Mouse (Mus musculus) left cerebral cortex, adult 9 months (tissue): Measurements from ENCODE around the gene Adh6a.
"Not testable (repeated sequence)": the region's sequence is repeated elsewhere in the genome, so short reads cannot be mapped to it uniquely, and the experiment has no call there.

ENCODE experiments used
- DNase-seq, 2 experiments: peaks; one replicate each; pipeline ENCODE4 v3.0.0; 2022; ENCODE audit warnings: low spot score in 2 of 2

The Adh6a gene

DNA sequence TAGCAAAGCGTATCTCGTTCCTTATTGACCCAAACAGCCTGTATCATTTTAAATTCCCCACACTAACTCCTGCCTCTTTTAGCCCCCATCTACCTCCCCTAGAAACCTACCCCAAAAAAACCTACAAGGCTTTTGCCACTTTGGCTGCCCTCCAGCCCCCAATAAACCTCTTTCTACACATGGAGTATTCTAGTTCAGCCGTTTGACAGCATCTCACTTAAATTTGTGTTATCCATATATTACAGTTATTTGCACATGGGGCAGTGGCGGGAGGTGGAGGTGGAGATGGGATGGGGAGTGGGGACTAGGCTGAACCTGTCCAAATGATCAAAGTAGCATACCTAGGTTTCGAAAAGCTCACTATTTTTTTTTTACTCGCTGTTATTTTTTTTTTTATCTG is 12.4 kb downstream of the Adh6a start:
- DNase-seq, result no peak

DNA sequence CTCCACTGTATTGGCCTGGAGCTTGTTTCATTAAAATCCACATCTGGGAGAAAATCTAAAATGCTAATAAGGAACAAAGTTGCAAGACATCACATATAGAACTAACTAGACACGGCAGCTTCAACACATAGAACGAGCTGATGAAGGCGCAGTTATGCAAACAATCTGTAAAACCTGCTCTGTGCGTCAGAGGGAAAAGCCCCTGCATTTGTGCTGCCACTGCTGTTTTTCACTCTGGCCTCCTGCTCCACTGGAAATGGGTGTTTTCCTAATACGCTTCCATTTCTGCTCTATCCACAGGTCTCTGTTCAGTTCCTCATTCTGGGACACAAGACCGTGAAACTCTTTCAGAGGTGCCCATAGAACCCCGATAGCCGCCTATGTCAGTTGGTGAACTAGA is 20.8 kb downstream of the Adh6a start:
- no peak for DNase-seq

DNA sequence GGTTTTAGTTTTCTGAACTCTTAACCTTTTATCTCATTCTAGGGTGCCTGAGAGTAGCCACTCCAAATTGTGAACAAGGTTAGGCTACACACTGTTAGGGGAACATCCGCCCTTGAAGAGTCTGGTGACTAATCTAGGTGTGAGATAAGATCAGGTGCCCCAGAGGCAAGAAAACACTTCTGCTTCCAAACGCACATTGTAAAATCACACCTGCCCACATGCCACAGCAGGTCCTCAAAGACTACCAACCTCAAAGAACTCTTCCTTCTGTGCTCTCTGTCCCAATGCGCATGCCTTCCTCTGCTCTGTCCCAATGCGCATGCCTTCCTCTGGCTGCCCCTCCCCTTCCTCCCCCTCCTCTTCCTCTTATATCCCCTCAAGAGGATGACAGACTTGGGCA is 21.2 kb downstream of the Adh6a start:
- no peak for DNase-seq

- DNase-seq, result no peak
Observed at GRCm38 (mm10) chr3:138335566-138335965, 22.5 kb downstream of the Adh6a start.

DNA sequence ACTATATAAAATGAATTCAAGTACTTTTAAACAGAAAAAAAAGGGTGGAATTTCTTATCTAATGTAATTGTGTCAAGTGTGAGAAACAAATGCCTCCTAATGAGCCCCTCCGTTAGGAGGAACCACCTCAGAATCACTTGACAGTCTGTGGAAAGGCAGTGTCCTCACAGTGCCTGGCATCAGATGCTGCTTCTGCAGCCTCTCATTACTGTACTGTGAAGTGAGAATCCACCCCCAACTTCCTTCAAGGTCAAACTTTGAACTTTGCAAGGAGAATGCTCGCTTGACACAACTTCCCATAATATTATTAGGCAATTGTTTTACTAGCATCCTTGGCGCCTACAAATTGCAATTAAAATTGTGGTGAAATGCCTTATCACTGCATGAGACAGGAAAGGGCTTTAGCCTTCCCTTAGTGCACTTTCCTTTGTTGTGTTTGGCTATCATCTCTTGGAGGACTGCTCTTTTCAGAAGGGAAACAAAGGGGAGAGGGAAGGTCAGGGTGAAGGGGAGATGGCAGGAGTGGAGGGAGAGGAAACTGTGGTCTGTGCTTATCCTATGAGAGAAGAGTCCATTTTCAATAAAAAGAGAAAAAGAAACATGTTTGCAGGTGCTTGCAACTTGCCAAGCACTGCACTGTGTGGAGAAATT is 23.1 kb downstream of the Adh6a start:
- no peak for DNase-seq

DNA sequence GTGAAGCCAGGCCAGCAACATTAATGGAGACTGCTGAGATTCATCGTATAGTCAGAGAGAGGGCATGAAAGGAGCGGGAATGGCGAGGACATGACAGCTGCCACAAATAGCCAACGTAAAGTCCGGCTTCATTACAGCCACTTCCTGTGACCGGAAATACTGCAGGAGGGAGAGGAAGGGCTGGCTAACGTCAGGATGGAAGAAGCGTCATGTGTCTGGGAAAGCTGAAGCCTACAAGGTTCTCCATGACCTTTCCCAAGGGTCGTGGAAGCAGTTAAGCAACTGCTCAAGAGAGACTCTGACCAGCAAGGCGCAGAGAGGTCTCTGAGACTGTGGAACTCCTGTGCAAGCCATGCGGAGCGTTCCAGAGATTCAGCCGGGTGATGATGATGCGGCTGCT is 28.4 kb downstream of the Adh6a start, which contains the start of gene Adh6b:
Adh6b (plus strand) TSS at position 305 of the 400 bp plus-strand sequence.
- DNase-seq, result no peak

- DNase-seq, result no peak
Observed at GRCm38 (mm10) chr3:138347041-138347440, 34.0 kb downstream of the Adh6a start.

GRCm38 (mm10) chr3:138352012-138352809 is 39.1 kb downstream of the Adh6a start:
- no peak for DNase-seq

DNA sequence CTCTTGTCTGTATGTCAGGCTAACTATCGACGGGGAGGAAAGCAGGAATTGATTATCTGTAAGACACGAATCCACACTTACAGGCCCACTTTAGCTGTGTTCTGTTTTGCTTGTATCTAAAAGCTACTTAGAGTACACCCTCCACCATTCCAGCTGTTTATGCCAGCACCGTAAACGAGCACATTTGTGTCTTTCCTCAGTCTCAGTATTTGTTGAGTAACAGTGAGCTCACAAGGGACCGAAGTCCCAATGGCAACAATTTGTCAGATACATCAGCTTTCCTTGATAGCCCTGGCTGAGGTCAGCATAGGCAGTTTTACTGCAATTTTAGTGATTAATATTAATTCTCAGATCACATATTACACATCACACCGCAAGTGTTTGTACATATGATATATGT is 45.8 kb downstream of the Adh6a start:
- no peak for DNase-seq

DNA sequence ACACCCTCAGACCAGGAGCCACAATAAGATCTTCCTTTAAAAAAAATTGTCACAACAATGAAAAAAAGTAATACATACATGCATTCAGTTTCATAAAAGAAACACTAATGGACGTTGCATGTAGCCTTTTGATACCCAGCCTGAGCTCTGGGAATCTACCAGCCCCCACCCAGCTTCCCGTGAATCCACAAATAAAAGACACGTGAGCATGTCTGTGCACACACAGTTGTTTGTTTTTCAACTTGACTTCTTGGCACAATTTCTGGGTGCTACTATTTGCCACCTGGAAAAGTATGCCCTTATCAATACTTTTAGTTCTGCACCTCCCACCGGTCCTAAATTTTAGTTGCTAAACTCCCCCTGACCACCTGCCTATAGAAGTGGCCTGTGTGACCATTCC is 47.6 kb downstream of the Adh6a start:
- DNase-seq, result no peak

- DNase-seq, result no peak
Observed at GRCm38 (mm10) chr3:138362920-138363319, 49.8 kb downstream of the Adh6a start.

DNA sequence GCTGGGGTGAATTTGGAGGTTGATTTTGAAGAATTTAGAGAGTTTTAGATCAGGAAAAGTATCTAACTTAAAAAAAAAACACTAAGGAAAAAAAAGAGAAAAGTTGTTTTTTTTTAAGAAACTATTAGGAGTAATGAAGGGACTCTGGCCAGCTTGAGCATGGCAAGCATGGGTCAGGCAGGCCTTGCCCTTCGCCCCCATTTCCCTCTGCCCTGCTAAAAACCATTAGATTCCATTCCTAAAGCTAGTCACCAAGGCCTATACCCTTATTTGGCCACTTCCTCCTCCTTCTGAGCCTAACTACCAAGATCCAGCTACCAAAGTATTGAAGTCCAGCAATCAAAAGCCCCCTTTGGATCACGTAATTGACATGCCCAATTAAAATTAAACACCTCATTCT is 53.1 kb downstream of the Adh6a start:
- DNase-seq, result no peak

- DNase-seq, result no peak
Observed at GRCm38 (mm10) chr3:138369546-138369945, 56.5 kb downstream of the Adh6a start.

DNA sequence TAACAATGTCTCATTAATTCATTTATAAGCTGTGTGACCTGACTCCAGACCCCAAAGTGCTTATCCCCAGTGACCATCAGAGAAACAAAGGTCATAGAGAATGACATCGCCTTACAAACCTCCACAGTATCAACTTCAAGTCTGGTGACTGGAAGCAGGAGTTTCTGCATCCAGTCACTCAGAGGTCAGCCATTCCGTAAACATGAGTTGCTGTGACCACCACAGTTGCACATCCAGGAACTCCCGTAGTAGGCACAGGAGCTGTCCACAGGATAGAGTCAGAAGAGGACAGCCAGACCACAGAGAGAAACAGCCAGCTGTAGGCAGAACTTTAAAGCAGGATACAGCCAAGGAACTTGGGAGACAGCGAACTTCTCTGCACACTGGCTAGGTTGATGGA is 57.2 kb downstream of the Adh6a start:
- DNase-seq, result not testable (repeated sequence)

DNA sequence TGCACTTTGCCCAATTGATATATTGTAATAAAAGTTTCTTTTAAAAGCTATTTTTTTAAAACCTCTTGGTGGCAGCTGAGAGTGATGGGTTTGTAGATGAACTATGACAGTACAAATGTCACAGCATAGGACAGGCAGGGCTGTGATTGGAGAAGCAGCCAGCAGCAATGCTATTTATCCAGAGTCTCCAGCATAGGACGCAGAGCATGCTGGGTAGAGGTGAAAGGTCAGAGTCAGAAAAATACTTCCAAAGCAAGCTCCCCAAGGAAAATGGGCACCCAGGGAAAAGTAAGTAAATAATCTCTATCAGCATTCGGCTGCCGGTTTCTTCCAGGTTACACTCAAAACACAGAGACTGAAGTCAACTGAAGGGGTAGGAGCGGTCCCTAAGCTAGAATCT is 60.8 kb downstream of the Adh6a start:
- no peak for DNase-seq

DNA sequence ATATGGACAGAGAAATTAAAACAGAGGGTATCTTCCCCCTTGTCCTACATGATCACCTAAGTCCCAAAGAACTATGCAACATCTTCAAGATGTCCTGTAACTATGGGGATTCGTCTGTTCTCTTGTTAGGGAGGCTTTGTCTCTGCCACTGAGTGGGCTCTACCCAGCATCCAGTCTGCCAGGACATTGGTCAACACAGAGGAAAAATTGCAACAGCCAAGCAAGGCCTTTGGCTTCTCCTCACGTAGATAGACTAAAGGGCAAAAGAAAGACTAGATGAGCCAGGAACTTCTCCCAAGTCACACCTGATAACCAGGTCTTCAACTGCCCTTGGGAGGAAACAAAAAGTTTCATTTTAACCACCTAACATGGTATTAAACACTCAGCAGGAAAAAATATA is 62.1 kb downstream of the Adh6a start:
- no peak for DNase-seq
